Mouse (Mus musculus): ENCODE data around the gene Flvcr2. TPM values are rescaled to one million over a fixed set of nuclear protein-coding genes. Genes with fewer than 3 reads are reported as not detected.

The Flvcr2 gene
- total and polyA plus RNA-seq, 2 experiments from 2014 or later = 4.2 to 5.5 TPM

GRCm38 (mm10) chr12:85707391-85707790, 38.9 kb upstream of the Flvcr2 start:
- Histone ChIP-seq H3K27ac (ENCODE audit: low read depth, low read length) (no peak overlapping the region), H3K4me3 (ENCODE audit: low read depth, low read length) (no peak overlapping the region), H3K9me3 (ENCODE audit: low read length) (no peaks in the 10 kb centered on the region), H3K4me1 (ENCODE audit: insufficient read depth, low read length) (no peaks in the 10 kb centered on the region; the same call in 1 of the 2 replicates), H3K9ac (replicated peaks; ENCODE audit: low read length, poor library complexity, severe bottlenecking) (no peak overlapping the region), H3K4me2 (ENCODE audit: low read depth, low read length, poor library complexity, severe bottlenecking) (no peak overlapping the region), H3K27me3 (ENCODE audit: insufficient read depth, low read length) (peaks cover 11% of the 10 kb centered on the region; the same call in 1 of the 2 replicates), H3K36me3 (ENCODE audit: insufficient read depth, low read length) (no peaks in the 10 kb centered on the region)
- no peak for TF ChIP-seq CTCF (IDR thresholded peaks at IDR 0.05)
- DNase-seq (ENCODE audit: low spot score) (no peak), ATAC-seq (ENCODE audit: low FRiP score) (no peak)
- WGBS = 94% methylated on average over 11 of the region's 11 CpGs

GRCm38 (mm10) chr12:85708556-85708955, 37.8 kb upstream of the Flvcr2 start:
- Histone ChIP-seq H3K4me3 (ENCODE audit: low read depth, low read length) (no peak overlapping the region), H3K9me3 (ENCODE audit: low read length) (no peaks in the 10 kb centered on the region), H3K4me2 (ENCODE audit: low read depth, low read length, poor library complexity, severe bottlenecking) (no peak overlapping the region), H3K27ac (ENCODE audit: low read depth, low read length) (no peak overlapping the region), H3K36me3 (ENCODE audit: insufficient read depth, low read length) (no peaks in the 10 kb centered on the region), H3K27me3 (ENCODE audit: insufficient read depth, low read length) (peaks cover 11% of the 10 kb centered on the region; the same call in 1 of the 2 replicates), H3K9ac (replicated peaks; ENCODE audit: low read length, poor library complexity, severe bottlenecking) (no peak overlapping the region), H3K4me1 (ENCODE audit: insufficient read depth, low read length) (no peaks in the 10 kb centered on the region; the same call in 1 of the 2 replicates)
- TF ChIP-seq CTCF (IDR thresholded peaks at IDR 0.05) = no peak
- ATAC-seq (ENCODE audit: low FRiP score) (no peak), DNase-seq (ENCODE audit: low spot score) (no peak)
- 89% methylated on average over 12 of the region's 12 CpGs for WGBS

- Histone ChIP-seq H3K4me2 (ENCODE audit: low read depth, low read length, poor library complexity, severe bottlenecking) (no peak overlapping the region), H3K27ac (ENCODE audit: low read depth, low read length) (no peak overlapping the region), H3K27me3 (ENCODE audit: insufficient read depth, low read length) (no peaks in the 10 kb centered on the region), H3K4me3 (ENCODE audit: low read depth, low read length) (no peak overlapping the region), H3K9me3 (ENCODE audit: low read length) (no peaks in the 10 kb centered on the region), H3K4me1 (ENCODE audit: insufficient read depth, low read length) (no peaks in the 10 kb centered on the region; the same call in 1 of the 2 replicates), H3K9ac (replicated peaks; ENCODE audit: low read length, poor library complexity, severe bottlenecking) (no peak overlapping the region), H3K36me3 (ENCODE audit: insufficient read depth, low read length) (no peaks in the 10 kb centered on the region)
- TF ChIP-seq CTCF (IDR thresholded peaks at IDR 0.05) = no peak
- DNase-seq (ENCODE audit: low spot score) (no peak), ATAC-seq (ENCODE audit: low FRiP score) (no peak)
- 83% methylated on average over 7 of the region's 7 CpGs for WGBS
These were observed 35.6 kb upstream of the Flvcr2 start for GRCm38 (mm10) chr12:85710695-85711094.

- Histone ChIP-seq H3K9ac (replicated peaks; ENCODE audit: low read length, poor library complexity, severe bottlenecking) (no peak overlapping the region), H3K4me1 (ENCODE audit: insufficient read depth, low read length) (no peaks in the 10 kb centered on the region), H3K27ac (ENCODE audit: low read depth, low read length) (no peak overlapping the region), H3K4me2 (ENCODE audit: low read depth, low read length, poor library complexity, severe bottlenecking) (no peak overlapping the region), H3K9me3 (ENCODE audit: low read length) (no peaks in the 10 kb centered on the region), H3K36me3 (ENCODE audit: insufficient read depth, low read length) (no peaks in the 10 kb centered on the region), H3K27me3 (ENCODE audit: insufficient read depth, low read length) (no peaks in the 10 kb centered on the region), H3K4me3 (ENCODE audit: low read depth, low read length) (no peak overlapping the region)
- DNase-seq (ENCODE audit: low spot score) (no peak), ATAC-seq (ENCODE audit: low FRiP score) (no peak)
- 78% methylated on average over 2 of the region's 2 CpGs for WGBS
- no peak for TF ChIP-seq CTCF (IDR thresholded peaks at IDR 0.05)
These were observed 33.8 kb upstream of the Flvcr2 start for GRCm38 (mm10) chr12:85712587-85712986.

GRCm38 (mm10) chr12:85714126-85714525, 32.2 kb upstream of the Flvcr2 start:
- Histone ChIP-seq H3K36me3 (ENCODE audit: insufficient read depth, low read length) (no peaks in the 10 kb centered on the region), H3K27me3 (ENCODE audit: insufficient read depth, low read length) (no peaks in the 10 kb centered on the region), H3K9ac (replicated peaks; ENCODE audit: low read length, poor library complexity, severe bottlenecking) (no peak overlapping the region), H3K27ac (ENCODE audit: low read depth, low read length) (no peak overlapping the region), H3K4me3 (ENCODE audit: low read depth, low read length) (no peak overlapping the region), H3K9me3 (ENCODE audit: low read length) (no peaks in the 10 kb centered on the region), H3K4me2 (ENCODE audit: low read depth, low read length, poor library complexity, severe bottlenecking) (no peak overlapping the region), H3K4me1 (ENCODE audit: insufficient read depth, low read length) (no peaks in the 10 kb centered on the region)
- ATAC-seq (ENCODE audit: low FRiP score) (no peak), DNase-seq (ENCODE audit: low spot score) (no peak)
- WGBS = 95% methylated on average over 5 of the region's 5 CpGs
- no peak for TF ChIP-seq CTCF (IDR thresholded peaks at IDR 0.05)

- H3K4me1 ChIP-seq (ENCODE audit: insufficient read depth, low read length) = no peaks in the 10 kb centered on the region
- no peak for TF ChIP-seq CTCF (IDR thresholded peaks at IDR 0.05)
- H3K27ac ChIP-seq (ENCODE audit: low read depth, low read length) = no peak overlapping the region
- H3K4me3 ChIP-seq (ENCODE audit: low read depth, low read length) = no peak overlapping the region
- WGBS = 85% methylated on average over 4 of the region's 4 CpGs
- no peak for DNase-seq (ENCODE audit: low spot score)
- no peak for ATAC-seq (ENCODE audit: low FRiP score)
- no peak overlapping the region for H3K9ac ChIP-seq (replicated peaks; ENCODE audit: low read length, poor library complexity, severe bottlenecking)
- no peak overlapping the region for H3K4me2 ChIP-seq (ENCODE audit: low read depth, low read length, poor library complexity, severe bottlenecking)
- H3K36me3 ChIP-seq (ENCODE audit: insufficient read depth, low read length) = no peaks in the 10 kb centered on the region
- H3K9me3 ChIP-seq (ENCODE audit: low read length) = no peaks in the 10 kb centered on the region
- no peaks in the 10 kb centered on the region for H3K27me3 ChIP-seq (ENCODE audit: insufficient read depth, low read length)
These were observed 21.0 kb upstream of the Flvcr2 start for GRCm38 (mm10) chr12:85725306-85725705.
